Mouse (Mus musculus) liver, adult 2 months (tissue): ENCODE measurements around the gene Anxa8.

Experiments
- CTCF ChIP-seq: fragments of 200-500 bp; IDR thresholded peaks from 2 replicates; pipeline ENCODE4 v1.5.1; 2011; ENCODE audit warnings: low read depth, low read length, control low read depth
- POLR2A ChIP-seq: fragments of 200-500 bp; IDR thresholded peaks from 2 replicates; pipeline ENCODE4 v1.6.1; 2011; ENCODE audit warnings: low read length, control low read depth; ENCODE audit not compliant: insufficient read depth; ENCODE audit errors: extremely low read depth

DNA sequence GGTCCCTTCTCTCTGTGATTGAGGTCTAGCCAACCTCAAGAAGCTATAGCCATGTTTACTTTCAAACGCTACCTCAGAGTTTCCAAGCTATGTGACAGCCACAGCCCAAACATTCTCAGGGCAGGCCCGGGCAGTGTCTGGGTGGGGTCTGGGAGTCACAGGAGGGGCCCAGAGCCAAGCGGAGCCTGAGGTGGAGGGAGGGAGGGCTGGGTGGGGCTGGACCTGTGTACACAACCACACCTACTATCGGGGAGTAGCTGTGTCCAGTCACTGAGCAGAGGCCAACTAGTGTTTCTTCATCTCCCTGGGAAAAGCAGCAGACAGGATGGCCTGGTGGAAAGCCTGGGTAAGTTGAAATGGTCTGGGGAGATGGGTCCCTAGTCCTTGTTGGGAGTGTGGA lies at the start of gene Anxa8:
- TF ChIP-seq CTCF: no peak
- no peak for TF ChIP-seq POLR2A
